Mouse (Mus musculus): Measurements from ENCODE around the gene Tmem54.

DNA sequence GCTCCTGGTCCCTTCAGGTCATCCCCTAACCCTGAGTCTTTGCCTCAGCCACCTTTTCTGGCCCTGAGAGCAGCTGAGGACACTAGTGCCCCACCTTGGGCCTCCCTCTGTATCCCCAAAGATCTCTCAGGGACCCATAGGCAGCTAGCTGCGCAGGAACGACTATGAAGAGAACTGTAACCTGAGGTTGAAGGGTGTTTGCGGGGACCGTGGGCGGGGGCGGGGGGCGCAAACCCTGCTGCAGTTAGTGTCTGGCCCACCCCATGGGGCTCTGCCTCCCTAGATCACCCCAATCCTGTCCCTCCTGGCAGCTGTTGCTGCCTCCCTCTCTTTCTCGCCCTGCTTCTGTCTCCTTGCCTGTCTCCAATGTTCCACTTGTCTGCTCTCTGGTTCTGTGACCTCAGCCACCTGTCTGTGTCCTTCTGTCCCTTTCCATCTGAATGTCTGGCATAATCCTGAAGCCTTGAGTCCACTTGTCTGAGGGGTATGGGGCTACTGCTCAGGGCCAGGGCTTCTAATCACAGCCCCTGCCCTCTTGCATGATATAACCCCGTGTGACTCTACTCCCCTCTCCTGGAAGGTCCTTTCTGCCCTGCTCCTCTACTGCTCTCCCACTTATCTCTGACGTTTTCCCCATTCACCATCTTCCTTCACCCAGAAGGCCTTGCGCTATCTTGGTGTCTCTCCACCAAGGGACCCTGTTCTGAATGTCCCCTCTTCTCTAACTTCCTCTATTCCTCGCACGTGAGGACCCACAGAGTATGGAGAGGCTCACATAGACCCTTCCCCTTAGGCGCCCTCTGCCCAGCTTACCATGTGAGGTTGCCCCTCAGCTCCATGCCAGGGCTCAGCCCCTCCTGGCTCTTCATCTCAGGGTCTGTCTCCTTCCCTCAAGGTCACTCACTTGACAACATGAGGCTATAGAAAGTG is 32.3 kb downstream of the Tmem54 start:
- TF ChIP-seq GATA1 (IDR thresholded peaks at IDR 0.05; ENCODE audit: borderline replicate concordance, low read length) = no peak
- no peak for TF ChIP-seq CTCF (IDR thresholded peaks at IDR 0.05; ENCODE audit: low read depth, low read length)
- TF ChIP-seq TAL1 (conservative IDR thresholded peaks at IDR 0.05; ENCODE audit: low read depth, low read length) = no peak

All from G1E (cell line).